Mouse (Mus musculus) heart, embryonic 12.5 days (tissue): Measurements from ENCODE around the gene Trim63. TPM values are rescaled to one million over a fixed set of nuclear protein-coding genes. Genes with fewer than 3 reads are reported as not detected.
A peak's percentile ranks its signal among the peaks of the same experiment; 100 is the strongest.

Experiments used
- ATAC-seq: fragments of 200-750 bp; cut with Nextera tagmentation; 2 replicates; pipeline ENCODE4 v1.8.0; 2017; ENCODE audit warnings: moderate TSS enrichment, moderate library complexity; ENCODE audit not compliant: insufficient number of reproducible peaks, low FRiP score
- H3K27ac ChIP-seq: fragments of 300-500 bp; sonication (generic); 2 replicates; pipeline ENCODE4 v1.5.1; 2016; ENCODE audit warnings: mild to moderate bottlenecking, moderate library complexity; ENCODE audit not compliant: poor library complexity, severe bottlenecking
- H3K27me3 ChIP-seq: fragments of 300-500 bp; sonication (generic); replicated peaks from 2 replicates; pipeline ENCODE4 v1.6.1; 2016; ENCODE audit warnings: mild to moderate bottlenecking, moderate library complexity
- H3K36me3 ChIP-seq: fragments of 300-500 bp; sonication (generic); 2 replicates; pipeline ENCODE4 v1.6.1; 2016; ENCODE audit warnings: mild to moderate bottlenecking, moderate library complexity
- H3K4me1 ChIP-seq: fragments of 300-500 bp; sonication (generic); replicated peaks from 2 replicates; pipeline ENCODE4 v1.6.1; 2016; ENCODE audit warnings: mild to moderate bottlenecking
- H3K4me2 ChIP-seq: fragments of 300-500 bp; sonication (generic); 2 replicates; pipeline ENCODE4 v1.6.1; 2016; ENCODE audit warnings: mild to moderate bottlenecking, moderate library complexity
- H3K4me3 ChIP-seq: fragments of 300-500 bp; sonication (generic); 2 replicates; pipeline ENCODE4 v1.5.1; 2016; ENCODE audit warnings: mild to moderate bottlenecking
- H3K9ac ChIP-seq: fragments of 300-500 bp; sonication (generic); 2 replicates; pipeline ENCODE4 v1.6.1; 2016; ENCODE audit warnings: mild to moderate bottlenecking, moderate library complexity
- H3K9me3 ChIP-seq: fragments of 300-500 bp; sonication (generic); replicated peaks from 2 replicates; pipeline ENCODE4 v1.6.1; 2016; ENCODE audit warnings: mild to moderate bottlenecking, moderate library complexity
- WGBS: fragments of 180-500 bp; shearing (Covaris S2); methylation state at CpG from one replicate; pipeline ENCODE4 v1.1.7; 2016; 5-methylcytosine and 5-hydroxymethylcytosine counted together
- polyA plus RNA-seq: library from polyadenylated mRNA; unstranded; fragments of >200 nt; fragmentation: Nextera tagmentation; extraction: Ambion mirVana; gene quantifications from 2 replicates; pipeline ENCODE4 v1.2.1, GENCODE M21; 2016

Trim63 gene
- polyA plus RNA-seq, 1 experiment from 2014 or later, result 93.9 TPM

DNA sequence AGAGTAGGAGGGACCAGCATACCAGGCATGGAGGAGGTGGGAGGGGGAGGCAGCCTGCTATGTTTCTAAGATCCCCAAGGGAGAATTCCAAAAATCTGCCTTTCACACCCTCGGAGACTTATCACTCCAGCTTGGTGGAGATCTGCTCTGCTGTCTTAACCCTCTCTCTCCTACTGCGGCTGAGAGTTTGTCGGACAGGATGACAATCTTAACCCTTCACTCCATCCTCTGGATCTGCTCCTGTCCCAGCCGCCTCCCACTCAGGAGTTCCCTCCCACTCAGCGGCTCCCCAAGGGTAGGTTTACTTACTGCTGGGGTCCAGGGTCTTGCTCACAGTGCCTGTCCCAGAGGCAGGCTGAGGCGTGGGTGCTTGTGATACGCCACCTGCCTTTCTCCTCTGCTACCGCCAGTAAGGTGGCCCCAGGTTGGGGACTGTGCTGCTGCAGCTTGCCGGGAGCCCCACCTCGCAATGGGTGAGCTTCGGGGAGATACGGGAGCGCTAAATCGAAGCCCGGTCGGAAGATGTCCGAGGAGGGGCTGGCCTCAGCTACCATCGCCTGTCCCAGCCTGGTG lies 55.8 kb downstream of the Trim63 start:
- Histone ChIP-seq H3K27me3 (peaks cover 52% of the 10 kb centered on the region), H3K4me3 (peak overlapping the region; percentile 45), H3K9ac (peak overlapping the region; percentile 51), H3K4me1 (peaks cover 24% of the 10 kb centered on the region), H3K36me3 (no peaks in the 10 kb centered on the region), H3K4me2 (peak overlapping the region; percentile 73), H3K9me3 (no peaks in the 10 kb centered on the region), H3K27ac (no peak overlapping the region)
- ATAC-seq, result no peak
- under 1% methylated on average over 18 of the region's 18 CpGs for WGBS

DNA sequence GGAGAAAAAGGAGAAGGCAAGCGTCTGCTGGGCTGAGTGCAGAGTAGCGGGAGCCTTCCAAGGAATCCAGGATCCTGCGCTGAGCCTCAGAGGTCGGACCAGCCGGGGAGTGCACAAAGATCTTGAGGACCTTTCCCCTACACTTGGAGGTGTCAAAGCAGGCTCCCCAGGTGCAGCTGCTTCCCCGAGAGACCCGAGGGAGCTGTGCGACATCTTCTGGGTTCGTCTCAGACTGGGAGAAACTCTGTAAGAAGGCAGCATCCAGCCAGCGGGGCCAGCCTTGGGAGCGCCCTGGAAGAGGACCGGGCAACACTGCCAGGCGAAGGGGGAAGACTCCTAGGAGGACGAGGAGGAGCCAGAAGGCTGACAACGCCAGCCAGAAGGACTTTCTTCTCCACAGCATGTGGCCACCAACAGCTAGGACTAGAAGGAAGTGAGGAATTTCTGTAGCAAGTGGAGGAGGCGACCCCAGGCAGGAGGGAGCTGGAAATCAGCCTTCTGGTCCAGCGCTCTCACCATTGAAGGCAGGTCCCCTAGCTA lies 56.5 kb downstream of the Trim63 start:
- Histone ChIP-seq H3K9me3 (no peaks in the 10 kb centered on the region), H3K27me3 (peaks cover 45% of the 10 kb centered on the region), H3K9ac (peak overlapping the region; percentile 51), H3K4me1 (peaks cover 24% of the 10 kb centered on the region), H3K36me3 (no peaks in the 10 kb centered on the region), H3K27ac (no peak overlapping the region), H3K4me3 (peak overlapping the region; percentile 45), H3K4me2 (peak overlapping the region; percentile 73)
- ATAC-seq, result no peak
- WGBS, result 1% methylated on average over 17 of the region's 17 CpGs

DNA sequence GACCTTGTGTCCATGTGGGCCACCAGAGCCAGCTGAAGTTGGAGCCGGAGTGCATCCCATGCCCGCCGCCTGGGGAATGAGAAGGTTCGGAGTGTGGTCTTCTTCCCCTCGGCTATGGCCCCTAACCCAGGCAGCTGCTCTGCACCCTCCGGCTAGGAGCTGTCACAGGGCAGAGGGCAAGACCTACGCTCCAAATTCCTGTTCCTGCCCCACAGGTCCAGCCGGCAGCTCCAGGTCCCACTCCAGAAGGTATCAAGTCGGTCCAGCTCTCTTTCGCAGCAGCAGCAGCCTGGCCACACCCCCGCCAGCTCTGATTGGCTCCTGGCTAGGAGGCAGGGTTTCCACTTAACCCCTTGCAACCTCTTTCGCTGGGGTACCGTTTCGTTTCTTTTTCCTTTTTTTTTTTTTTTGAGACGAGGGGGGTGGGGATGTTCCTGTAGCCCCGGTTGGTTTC lies 57.4 kb downstream of the Trim63 start:
- peak; percentile 68; the same call in 1 of the 2 replicates for ATAC-seq

DNA sequence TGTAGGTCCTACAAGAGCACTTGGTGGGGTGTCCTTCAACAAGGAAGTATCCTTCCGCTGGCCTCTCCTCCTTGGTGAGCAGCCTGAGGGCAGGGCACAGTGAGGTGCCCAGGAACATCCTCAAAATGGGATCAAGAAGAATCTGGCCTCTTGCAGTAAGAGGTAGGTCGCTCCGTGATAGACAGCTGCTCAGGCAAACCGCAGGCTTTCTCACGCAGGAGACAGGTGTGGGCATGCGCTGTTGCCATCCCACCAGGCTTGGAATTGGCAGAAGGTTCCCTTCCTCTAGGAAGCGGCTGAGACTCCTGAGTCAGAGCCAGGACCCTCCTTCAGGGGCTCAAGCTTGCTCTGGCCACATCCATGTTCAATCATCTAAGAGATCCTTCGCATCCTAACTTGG lies 58.4 kb downstream of the Trim63 start:
- Histone ChIP-seq H3K4me1 (peaks cover 28% of the 10 kb centered on the region), H3K36me3 (no peaks in the 10 kb centered on the region), H3K27ac (no peak overlapping the region), H3K4me3 (no peak overlapping the region), H3K9me3 (no peaks in the 10 kb centered on the region), H3K9ac (no peak overlapping the region), H3K4me2 (no peak overlapping the region), H3K27me3 (peaks cover 36% of the 10 kb centered on the region)
- ATAC-seq, result no peak
- 82% methylated on average over 8 of the region's 8 CpGs for WGBS

More for the DNA sequence above, 57.4 kb downstream of the Trim63 start:
- no peaks in the 10 kb centered on the region for H3K9me3 ChIP-seq
- WGBS, result 0% methylated on average over 16 of the region's 16 CpGs
- peak overlapping the region; percentile 73 for H3K4me2 ChIP-seq
- H3K4me1 ChIP-seq, result peaks cover 24% of the 10 kb centered on the region
- peaks cover 44% of the 10 kb centered on the region for H3K27me3 ChIP-seq
- peak overlapping the region; percentile 45 for H3K4me3 ChIP-seq
- H3K27ac ChIP-seq, result no peak overlapping the region
- H3K9ac ChIP-seq, result peak overlapping the region; percentile 51; the same call in 1 of the 2 replicates
- no peaks in the 10 kb centered on the region for H3K36me3 ChIP-seq

DNA sequence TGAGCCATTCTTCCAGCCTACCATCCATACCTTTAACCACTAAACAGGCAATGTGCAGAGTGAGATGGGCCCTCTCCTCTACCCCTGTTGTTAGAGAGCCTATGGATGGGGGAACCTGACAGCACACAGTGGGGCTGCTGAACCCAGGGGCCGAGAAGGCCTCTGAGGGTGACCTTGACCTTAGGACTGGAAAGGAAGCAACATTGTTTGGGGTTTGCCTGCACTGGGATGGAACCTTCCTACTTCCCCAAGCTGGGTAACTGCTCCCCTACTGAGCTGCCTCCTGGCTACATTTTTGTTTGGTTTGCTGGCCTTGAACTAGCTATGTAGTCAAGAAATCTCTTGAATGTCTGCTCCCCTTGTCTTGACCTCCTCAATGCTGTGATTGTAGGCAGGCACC lies 59.4 kb downstream of the Trim63 start:
- Histone ChIP-seq H3K4me1 (peaks cover 36% of the 10 kb centered on the region), H3K27me3 (peaks cover 32% of the 10 kb centered on the region), H3K9me3 (no peaks in the 10 kb centered on the region), H3K4me2 (no peak overlapping the region), H3K9ac (no peak overlapping the region), H3K4me3 (no peak overlapping the region), H3K27ac (no peak overlapping the region), H3K36me3 (no peaks in the 10 kb centered on the region)
- 69% methylated on average over 1 of the region's 1 CpGs for WGBS
- ATAC-seq, result no peak

DNA sequence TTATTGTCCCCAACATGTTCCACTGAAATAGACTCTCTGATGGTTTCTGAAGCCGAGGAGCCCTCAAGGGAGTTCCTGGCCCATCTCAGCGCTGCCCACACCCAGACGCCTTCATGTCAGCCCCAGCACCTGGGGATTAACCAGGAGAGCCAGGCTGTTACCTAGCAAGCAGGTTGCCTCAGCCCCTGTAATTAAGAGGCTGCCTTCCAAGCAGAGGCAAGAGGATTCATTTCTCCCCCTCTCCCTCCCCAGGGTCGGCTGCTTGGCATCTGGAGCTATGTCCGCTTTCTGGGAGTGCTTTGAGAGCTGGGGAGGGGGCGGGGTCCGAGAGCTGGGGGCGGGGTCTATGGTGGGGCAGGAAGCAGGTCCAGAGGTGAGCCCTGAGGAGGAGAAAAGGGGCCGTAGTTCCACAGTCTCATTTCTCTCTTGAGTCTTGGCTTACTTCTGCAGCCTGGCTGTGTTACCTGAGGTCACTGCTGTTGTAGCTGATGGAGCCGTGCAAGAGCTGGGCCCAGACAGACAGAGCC lies 63.2 kb downstream of the Trim63 start:
- peaks cover 13% of the 10 kb centered on the region for H3K4me1 ChIP-seq
- no peak for ATAC-seq
- 38% methylated on average over 10 of the region's 10 CpGs for WGBS
- H3K27ac ChIP-seq, result 0 out of 2 replicates have a peak overlapping the region, but pooled peaks have one; percentile 10
- H3K4me2 ChIP-seq, result no peak overlapping the region
- no peaks in the 10 kb centered on the region for H3K9me3 ChIP-seq
- H3K9ac ChIP-seq, result no peak overlapping the region
- H3K36me3 ChIP-seq, result no peaks in the 10 kb centered on the region
- H3K27me3 ChIP-seq, result peaks cover 4% of the 10 kb centered on the region; the same call in 1 of the 2 replicates
- no peak overlapping the region for H3K4me3 ChIP-seq

Other genes with a start within 250 kb of the Trim63 start
- 4.3 and 5.7 TPM in 2 replicates for gene Cd52, start 220.0 kb upstream of the Trim63 start, polyA plus RNA-seq
- 2.2 and 2.7 TPM in 2 replicates for gene Ubxn11, start 212.6 kb upstream of the Trim63 start, polyA plus RNA-seq
- gene Sh3bgrl3, start 186.3 kb upstream of the Trim63 start, polyA plus RNA-seq, result 179 and 190 TPM in 2 replicates
- gene Cep85, start 128.0 kb upstream of the Trim63 start, polyA plus RNA-seq, result 29.5 and 30.1 TPM in 2 replicates
- gene Gm7534, start 112.1 kb upstream of the Trim63 start, polyA plus RNA-seq, result not detected in 2 replicates
- gene Catsper4, start 87.7 kb upstream of the Trim63 start, polyA plus RNA-seq, result not detected in 2 replicates
- 0.61 and 1.4 TPM in 2 replicates for gene Cnksr1, start 76.7 kb upstream of the Trim63 start, polyA plus RNA-seq
- 0.23 and 0.51 TPM in 2 replicates for gene E130218I03Rik, start 71.5 kb upstream of the Trim63 start, polyA plus RNA-seq
- gene Zfp593, start 69.5 kb upstream of the Trim63 start, polyA plus RNA-seq, result 11.2 and 12.3 TPM in 2 replicates
- gene Gm30191, start 68.2 kb upstream of the Trim63 start, polyA plus RNA-seq, result not detected in 2 replicates
- 4.5 TPM in 2 replicates for gene Grrp1, start 61.0 kb upstream of the Trim63 start, polyA plus RNA-seq
- gene Pdik1l, start 27.2 kb upstream of the Trim63 start, polyA plus RNA-seq, result 14.9 and 18.1 TPM in 2 replicates
- 0.42 and 0.44 TPM in 2 replicates for gene Slc30a2, start 28.1 kb downstream of the Trim63 start, polyA plus RNA-seq
- 3.1 TPM in 2 replicates for gene Extl1, start 68.7 kb downstream of the Trim63 start, polyA plus RNA-seq
- gene Pafah2, start 81.2 kb downstream of the Trim63 start, polyA plus RNA-seq, result 10.1 and 10.7 TPM in 2 replicates
- gene Stmn1, start 153.2 kb downstream of the Trim63 start, polyA plus RNA-seq, result 924 and 950 TPM in 2 replicates
- gene Paqr7, start 181.6 kb downstream of the Trim63 start, polyA plus RNA-seq, result 12.3 and 12.9 TPM in 2 replicates
- 11.4 and 12.0 TPM in 2 replicates for gene Aunip, start 195.9 kb downstream of the Trim63 start, polyA plus RNA-seq
- gene Mtfr1l, start 220.3 kb downstream of the Trim63 start, polyA plus RNA-seq, result 151 and 156 TPM in 2 replicates
- 31.7 and 31.9 TPM in 2 replicates for gene Selenon, start 237.0 kb downstream of the Trim63 start, polyA plus RNA-seq